Mouse (Mus musculus) embryo, embryonic 11 days (tissue): Measurements from ENCODE around the gene Nkiras2.
"Not testable (repeated sequence)": the region's sequence is repeated elsewhere in the genome, so short reads cannot be mapped to it uniquely, and the experiment has no call there.

ENCODE experiments used
- DNase-seq: peaks from one replicate; pipeline ENCODE4 v3.0.0-alpha.2; 2015

The Nkiras2 gene

GRCm38 (mm10) chr11:100603155-100603554, 15.9 kb upstream of the Nkiras2 start:
- DNase-seq, result no peak

GRCm38 (mm10) chr11:100603813-100604212, 15.2 kb upstream of the Nkiras2 start:
- no peak for DNase-seq

- no peak for DNase-seq
Observed at GRCm38 (mm10) chr11:100604321-100605005, 14.6 kb upstream of the Nkiras2 start.

- DNase-seq, result no peak
Observed at GRCm38 (mm10) chr11:100605451-100605850, 13.6 kb upstream of the Nkiras2 start.

- no peak for DNase-seq
Observed at GRCm38 (mm10) chr11:100607121-100607520, 11.9 kb upstream of the Nkiras2 start.

GRCm38 (mm10) chr11:100608796-100609195, 10.2 kb upstream of the Nkiras2 start:
- no peak for DNase-seq

GRCm38 (mm10) chr11:100609355-100609996, 9.6 kb upstream of the Nkiras2 start:
- no peak for DNase-seq

- no peak for DNase-seq
Observed at GRCm38 (mm10) chr11:100609997-100610680, 8.9 kb upstream of the Nkiras2 start.

- DNase-seq, result no peak
Observed at GRCm38 (mm10) chr11:100611627-100612026, 7.4 kb upstream of the Nkiras2 start.

GRCm38 (mm10) chr11:100613241-100613640, 5.8 kb upstream of the Nkiras2 start:
- DNase-seq, result peak; percentile 38

GRCm38 (mm10) chr11:100616332-100616731, 2.7 kb upstream of the Nkiras2 start:
- no peak for DNase-seq

GRCm38 (mm10) chr11:100616836-100617235, 2.2 kb upstream of the Nkiras2 start:
- DNase-seq, result not testable (repeated sequence)

GRCm38 (mm10) chr11:100617480-100617879, 1.6 kb upstream of the Nkiras2 start:
- no peak for DNase-seq

- peak; percentile 100 for DNase-seq
Observed at GRCm38 (mm10) chr11:100619485-100619975, 486 bp downstream of the Nkiras2 start.

GRCm38 (mm10) chr11:100619982-100620381, 938 bp downstream of the Nkiras2 start, which contains the start of gene Dnajc7:
Gene Dnajc7, minus strand, starts transcription at chr11:100620168.
- DNase-seq, result no peak

- DNase-seq, result peak; percentile 96
Observed at GRCm38 (mm10) chr11:100622714-100623113, 3.7 kb downstream of the Nkiras2 start.

GRCm38 (mm10) chr11:100623867-100624266, 4.8 kb downstream of the Nkiras2 start:
- DNase-seq, result no peak

- no peak for DNase-seq
Observed at GRCm38 (mm10) chr11:100625754-100626700, 7.0 kb downstream of the Nkiras2 start.

- DNase-seq, result peak; percentile 75
Observed at GRCm38 (mm10) chr11:100626701-100627195, 7.7 kb downstream of the Nkiras2 start.

- no peak for DNase-seq
Observed at GRCm38 (mm10) chr11:100628056-100628455, 9.0 kb downstream of the Nkiras2 start.

- no peak for DNase-seq
Observed at GRCm38 (mm10) chr11:100628862-100629352, 9.9 kb downstream of the Nkiras2 start.

GRCm38 (mm10) chr11:100634530-100634929, 15.5 kb downstream of the Nkiras2 start:
- no peak for DNase-seq
